Mouse (Mus musculus) testis, postnatal 10 days (tissue): ENCODE results near the gene Col18a1.

Source experiments
- DNase-seq: peaks from one replicate; pipeline ENCODE4 v3.0.0; 2021; ENCODE audit warnings: low spot score

Gene Col18a1

DNA sequence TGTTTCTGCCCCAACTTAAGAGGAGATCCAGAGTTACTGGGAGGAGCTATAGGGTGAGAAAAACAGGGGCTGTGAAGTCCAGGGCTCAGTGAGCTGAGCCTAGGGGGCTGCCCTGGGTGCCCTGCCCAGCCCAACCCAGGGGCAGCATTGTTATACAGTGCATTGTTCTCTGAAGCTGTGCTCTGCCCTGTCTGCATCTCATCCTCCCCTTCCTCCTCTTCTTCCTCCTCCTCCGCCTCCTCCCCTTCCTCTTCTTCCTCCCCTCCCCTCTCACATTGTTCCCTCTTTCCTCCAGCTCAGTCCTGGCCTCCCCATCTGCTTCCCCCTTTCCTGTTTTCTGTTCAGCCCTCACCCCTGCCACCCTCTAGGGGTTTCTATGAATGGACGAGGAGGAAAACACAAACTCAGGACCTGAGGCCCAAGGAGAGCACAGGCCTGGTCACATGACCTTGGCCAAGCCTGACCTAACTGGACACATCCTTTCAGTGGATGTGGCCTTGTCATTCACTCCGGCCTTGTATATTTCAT is 16.5 kb upstream of the Col18a1 start:
- no peak for DNase-seq

DNA sequence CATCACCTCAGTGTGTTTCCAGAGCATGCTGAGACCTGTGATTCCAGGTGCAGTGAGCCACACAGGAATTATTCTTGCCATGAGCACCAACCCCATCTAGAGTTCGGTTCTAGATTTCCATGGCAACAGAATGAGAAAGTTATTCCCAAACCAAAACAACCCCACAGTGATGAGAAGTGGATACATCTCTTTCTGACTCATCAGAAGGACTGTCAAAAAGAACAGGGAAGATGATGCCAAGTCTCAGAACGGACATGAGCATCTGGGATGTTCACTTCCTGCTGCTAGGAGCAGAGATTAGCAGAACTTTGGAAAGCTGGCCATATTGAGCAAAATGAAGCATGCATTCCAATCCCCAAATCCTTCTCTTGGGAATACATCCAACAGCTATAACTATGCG is 13.8 kb upstream of the Col18a1 start:
- no peak for DNase-seq

DNA sequence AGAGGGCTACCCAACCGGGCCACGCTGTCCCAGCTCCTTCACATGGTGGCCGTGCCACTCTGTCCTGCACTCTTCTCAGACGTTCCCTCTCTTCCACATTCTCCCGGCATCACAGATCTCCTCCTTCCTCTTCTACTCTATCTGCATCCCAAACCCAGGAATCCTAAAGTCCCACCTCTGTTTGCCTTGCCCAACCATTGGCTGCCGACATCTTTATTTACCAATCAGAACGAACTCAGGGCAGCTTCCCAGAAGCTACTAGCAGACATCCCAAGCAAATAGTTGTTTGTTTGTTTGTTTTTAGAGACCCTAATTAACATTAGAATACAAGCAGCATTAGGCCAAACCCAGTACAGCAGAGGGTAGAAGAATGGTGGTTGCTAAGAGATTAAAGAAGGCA is 12.3 kb upstream of the Col18a1 start:
- DNase-seq = no peak

DNA sequence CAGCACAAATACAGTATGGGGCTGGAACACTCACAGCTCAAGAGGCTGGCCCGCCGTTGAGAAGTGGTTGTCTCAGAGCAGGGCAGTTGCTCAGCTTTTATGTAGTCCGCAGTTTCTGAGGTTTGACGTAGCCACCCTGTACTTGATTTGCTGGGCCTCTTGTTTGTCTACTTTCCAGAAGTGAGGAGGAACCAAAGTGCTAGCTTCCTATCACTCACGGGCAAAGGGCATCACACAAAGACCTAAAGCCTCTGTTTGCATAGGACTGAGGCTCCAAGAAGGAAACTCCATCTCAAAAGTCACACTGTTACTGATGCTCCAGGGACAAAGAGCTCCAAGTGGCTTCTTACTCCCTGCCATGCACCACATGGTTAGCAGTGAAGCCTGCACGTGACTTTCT is 4.1 kb upstream of the Col18a1 start:
- DNase-seq = no peak

DNA sequence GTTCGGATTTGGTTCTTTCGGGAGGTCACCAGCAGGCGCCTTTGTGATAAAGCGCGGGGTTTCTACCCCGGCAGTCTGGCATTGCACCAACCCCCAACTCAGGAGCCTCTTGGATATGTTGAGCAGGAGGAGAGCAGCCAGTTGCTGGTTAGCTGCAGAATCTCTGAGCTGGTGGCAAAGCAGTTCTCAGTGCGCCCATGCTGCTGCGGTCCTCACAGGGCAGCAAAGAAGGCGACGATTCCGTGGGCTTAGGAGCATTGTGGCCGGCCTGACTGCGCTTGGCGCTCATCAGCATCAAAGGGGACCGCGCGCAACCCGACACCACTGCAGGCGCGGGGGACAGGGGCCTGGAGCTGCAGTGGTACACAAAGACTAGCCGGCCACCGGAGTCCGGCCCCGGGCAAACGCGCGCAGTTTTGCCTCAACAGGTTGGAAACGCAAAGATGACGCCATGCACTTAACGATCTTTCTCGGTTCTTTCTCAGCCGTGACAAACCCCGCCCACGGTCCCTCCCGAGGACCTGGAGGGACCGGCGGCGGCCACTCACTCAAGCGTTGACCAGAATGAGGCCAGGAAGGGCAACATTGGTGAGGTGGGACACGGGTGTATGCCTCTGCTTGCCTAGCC is 916 bp downstream of the Col18a1 start:
- peak; percentile 63 for DNase-seq

DNA sequence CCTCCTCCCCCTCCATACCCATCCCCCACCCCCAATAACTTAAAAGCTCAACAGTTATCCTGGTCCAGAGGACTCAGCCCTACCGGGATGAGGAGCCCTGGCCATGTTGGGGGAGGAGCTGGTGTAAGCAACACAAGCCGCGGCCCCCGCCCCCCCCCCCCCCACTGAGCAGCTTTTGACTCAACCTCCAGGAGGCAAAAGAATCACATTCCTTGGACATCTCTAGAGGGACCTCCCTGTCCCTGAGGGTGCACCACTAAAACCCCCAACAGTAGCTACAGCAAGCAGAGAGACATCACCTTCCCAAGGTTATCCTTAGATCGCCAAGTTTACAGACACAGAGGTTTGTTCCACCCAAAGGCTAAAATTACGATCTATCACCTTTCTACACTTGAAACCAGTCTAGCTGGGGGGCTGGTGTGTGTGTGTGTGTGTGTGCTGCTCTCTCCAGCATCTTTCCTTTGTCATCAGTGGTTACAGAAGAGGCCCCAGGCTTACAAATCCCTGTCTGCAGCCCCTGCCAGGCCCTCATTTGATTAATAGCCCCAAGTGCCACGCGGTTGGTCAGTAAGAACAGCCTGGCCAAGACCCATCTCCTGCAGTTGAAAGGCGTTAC is 1.8 kb downstream of the Col18a1 start:
- no peak for DNase-seq

DNA sequence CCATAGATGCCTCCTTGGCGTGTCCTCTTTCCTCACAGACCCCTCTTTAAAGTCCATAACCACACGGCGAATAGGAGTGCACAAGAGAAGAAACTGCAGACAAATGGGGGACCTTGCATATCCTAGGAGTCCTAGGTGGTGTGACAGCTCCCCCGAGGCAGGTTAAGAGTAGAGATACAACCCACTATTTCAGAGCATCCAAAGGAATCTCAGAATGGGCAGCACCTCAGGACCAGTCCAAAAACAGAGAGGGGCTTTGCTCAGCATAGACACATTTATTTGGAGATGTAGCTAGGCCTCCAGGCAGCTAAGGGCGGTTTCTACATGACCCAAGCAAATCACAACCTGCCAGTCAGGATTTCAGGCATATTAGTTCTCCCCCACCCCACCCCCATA is 2.3 kb downstream of the Col18a1 start:
- no peak for DNase-seq

DNA sequence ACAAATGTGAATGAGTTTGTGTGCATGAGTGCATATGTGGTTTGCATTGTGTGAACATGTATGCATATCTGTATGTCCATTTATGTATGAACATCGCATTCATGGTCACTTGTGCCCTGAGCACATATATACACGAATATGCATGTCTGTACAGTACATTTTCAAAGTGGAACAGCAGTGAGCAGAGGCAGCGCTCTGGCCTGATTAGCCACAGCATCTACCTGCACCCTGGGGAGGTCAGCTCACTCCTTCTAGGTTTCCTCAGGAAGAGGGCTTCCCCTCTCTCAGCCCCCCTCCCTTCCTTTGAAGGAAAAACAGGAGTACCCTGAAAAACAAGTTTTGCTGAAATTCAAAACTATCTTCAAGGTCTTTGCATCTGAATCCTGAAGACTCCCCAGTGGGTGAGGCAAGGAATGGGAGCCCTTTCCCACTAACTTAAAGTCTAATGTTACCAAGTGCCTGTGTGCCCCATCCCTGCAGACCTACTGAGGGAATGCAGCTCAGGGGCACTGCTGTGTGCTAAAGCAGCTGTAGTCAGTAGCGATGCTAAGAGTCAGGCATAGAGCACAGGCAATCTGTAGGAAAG is 2.9 kb downstream of the Col18a1 start:
- DNase-seq = no peak

DNA sequence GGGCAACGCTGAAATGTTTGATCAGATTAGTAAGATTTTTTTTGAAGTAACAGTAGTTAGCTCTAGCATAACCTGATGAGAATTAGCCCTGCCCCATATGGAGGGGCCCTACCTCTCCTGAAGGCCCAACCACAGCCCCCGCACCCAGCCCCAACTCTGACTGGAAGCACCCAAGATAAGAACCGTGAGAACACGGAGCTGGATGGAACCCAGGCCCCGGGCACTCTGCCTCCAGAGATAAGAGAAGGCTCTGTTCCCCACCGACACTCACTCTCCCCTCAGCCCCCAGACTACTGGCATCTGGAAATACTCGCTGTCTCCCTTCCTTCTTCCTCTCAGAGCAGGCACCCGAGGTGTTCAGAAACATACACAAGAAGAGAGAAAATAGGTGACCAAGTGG is 6.8 kb downstream of the Col18a1 start:
- DNase-seq = peak; percentile 75

DNA sequence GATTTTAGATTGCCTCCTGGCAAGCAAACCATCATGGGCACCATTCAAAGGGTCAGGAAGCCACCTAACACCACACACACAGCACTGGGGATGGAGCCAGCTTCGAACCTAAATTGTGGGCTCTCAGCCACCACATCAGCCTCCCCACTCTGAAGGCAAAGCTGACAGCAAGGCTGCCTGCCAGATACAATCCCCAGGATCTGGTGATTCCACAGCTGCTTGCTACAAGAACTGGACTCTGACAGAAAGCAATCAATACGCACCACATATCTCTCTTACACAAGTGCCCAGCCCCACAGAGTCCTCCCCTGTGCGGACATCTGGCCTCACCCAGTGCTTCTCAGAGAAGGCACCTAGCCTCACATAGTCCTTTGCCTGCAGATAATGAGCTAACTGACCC is 7.4 kb downstream of the Col18a1 start:
- no peak for DNase-seq

DNA sequence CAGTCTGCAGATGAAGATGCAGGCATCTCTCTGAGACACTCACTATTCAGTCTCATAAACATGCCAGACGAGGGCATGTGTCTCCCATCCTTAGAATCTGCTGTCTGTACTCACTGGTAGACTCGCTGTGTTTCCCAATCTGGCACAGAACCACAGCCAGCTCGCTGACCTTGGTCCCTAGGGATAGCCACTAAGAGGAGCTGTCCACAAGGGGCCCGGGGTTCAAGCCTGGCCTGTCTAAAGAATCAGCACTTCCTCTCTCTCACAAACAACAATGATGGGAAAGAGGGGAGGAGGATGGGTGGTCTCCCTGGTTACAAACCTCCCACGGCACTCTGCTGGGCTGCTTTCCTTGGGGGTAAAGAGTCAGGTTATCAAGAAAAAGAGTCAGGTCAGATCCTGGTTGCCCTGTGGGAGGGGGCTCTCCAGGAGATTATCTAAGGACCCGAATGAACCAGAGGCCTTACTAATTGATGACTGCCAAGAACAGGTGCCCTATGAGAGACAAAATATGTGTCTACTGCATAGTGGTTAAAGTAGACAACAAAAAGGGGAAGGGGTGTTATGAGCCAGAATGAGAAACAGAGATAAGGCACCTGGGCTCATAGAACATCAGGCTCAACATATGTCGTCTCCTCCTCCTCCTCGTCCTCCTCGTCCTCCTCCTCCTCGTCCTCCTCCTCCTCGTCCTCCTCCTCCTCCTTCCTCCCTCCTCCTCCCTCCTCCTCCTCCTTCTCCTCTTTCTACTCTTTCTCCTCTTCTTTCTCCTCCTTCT is 8.9 kb downstream of the Col18a1 start:
- DNase-seq = no peak

DNA sequence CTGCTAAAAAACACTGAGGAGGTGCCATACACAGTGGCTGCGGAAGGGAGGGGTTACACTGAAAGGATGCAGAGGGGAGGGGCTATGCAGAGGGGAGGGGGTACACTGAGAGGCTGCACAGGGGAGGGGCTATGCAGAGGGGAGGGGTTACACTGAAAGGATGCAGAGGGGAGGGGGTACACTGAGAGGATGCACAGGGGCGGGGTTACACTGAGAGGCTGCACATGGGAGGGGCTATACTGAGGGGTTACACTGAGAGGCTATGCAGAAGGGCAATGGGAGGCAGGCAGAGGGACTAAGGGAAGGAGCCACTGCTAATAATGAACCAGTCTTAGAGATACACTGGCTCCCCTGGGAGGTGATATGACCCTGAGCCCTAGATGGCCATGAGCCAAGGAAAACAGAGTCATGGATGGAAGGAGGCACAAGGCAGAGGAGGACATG is 14.1 kb downstream of the Col18a1 start:
- peak; percentile 51 for DNase-seq

DNA sequence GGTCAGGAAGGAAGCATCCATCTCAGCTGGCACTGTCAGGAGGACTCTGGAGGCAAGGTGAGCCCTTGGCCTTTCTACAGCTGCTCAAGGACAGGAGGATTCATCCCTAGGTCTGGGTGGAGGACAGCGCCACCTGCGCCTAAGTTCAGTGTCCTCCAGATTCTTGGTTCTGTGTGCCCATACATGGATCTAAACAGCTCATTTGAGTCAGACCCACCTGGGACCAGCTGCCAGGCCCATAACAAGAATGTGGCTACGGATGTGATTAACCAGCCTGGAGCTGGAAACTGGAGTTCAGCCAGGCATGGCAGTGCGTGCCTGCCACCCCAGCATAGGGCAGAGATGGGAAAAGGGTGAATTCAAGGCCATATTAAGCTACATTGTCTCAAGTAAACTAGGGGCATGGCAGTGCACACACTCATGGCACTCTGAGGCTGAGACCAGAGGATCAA is 14.8 kb downstream of the Col18a1 start:
- DNase-seq = peak; percentile 57

DNA sequence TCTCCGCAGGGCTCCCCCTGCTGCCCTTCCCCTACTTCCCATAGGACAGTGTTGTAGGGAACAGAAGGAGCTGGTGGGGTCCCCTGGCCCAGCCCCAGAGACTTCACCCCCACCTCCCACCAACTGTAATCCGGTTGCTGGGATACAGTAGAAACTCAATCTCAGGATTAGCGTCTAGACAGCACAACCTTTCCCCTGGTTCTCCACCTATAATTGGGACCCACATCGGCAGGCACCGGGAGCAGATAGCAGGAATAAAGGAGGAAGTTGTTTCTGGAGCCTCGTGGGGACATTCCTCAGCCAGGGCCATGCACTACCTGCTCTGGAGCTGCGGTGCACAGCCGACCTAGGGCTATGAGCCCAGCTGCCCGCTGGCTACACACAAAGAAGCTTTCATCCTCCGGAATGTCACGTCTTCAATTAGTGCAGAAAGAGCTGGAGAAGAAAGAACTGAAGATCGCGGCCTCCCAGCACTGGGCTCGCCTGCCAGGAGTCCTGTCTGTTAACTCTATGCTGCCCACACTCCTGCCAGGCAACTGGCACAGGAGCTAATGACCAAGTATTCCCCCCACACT is 15.3 kb downstream of the Col18a1 start:
- DNase-seq = peak; percentile 48

DNA sequence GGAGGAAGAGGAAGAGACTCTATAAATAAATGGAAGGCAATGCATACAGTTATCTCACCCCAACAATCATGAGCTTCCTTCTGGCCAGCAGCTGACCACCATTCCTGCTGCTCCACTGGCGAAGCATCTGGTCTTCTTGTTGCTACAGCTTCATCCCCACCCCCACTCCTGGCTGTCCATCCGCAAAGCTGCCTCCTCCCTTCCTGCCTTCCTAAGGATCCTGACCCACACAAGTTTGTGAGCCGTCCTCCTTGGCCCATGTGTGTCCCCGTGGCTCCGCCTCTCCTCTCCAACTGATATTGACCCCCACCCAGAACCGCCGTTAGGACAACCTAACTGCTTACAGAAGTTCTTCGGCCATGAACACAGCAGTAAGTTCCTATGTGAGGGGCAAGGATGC is 16.3 kb downstream of the Col18a1 start:
- peak; percentile 55 for DNase-seq

DNA sequence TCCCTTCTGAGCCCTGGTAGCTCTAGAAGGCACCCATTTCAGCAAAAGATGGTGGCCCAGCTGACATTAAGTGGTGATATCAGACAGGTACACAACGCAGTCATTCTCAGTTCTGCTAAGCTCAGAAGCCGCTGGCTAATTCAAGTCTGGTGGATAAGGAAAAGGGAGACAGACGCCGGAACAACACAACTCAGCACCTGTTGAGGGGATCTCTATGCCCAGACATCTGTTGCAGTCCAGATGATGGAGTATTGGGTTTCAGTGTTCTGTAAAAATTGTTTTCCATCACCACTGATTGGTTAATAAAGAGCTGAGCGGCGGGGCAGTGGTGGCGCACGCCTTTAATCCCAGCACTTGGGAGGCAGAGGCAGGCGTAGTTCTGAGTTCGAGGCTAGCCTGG is 18.8 kb downstream of the Col18a1 start:
- DNase-seq = no peak

DNA sequence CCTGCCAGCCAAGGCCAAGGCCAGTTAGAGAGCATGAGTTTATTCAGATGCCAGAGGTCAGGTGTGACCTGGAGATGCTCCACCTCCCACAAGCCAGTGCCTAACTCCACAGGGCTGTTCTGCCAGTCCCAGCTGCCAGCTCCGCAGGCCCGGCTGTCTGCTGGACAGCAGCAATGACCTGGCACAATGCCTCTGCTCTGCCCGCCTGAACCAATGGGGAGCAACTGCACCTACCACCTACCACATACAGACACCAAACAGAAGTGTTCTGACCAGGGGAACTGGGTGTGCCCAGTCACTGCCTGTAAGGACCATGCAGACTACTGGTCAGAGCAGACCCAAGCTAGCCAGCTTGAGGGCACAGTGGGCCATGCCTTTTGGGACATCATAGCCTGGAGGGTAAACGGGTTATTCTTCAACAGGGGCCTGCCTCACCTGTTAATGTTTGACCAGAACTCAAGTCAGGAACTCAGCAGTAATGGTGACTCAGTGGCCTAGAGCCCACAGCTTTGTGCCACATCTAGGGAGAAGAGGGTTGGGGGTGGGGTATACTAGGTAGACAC is 19.4 kb downstream of the Col18a1 start:
- peak; percentile 69 for DNase-seq

DNA sequence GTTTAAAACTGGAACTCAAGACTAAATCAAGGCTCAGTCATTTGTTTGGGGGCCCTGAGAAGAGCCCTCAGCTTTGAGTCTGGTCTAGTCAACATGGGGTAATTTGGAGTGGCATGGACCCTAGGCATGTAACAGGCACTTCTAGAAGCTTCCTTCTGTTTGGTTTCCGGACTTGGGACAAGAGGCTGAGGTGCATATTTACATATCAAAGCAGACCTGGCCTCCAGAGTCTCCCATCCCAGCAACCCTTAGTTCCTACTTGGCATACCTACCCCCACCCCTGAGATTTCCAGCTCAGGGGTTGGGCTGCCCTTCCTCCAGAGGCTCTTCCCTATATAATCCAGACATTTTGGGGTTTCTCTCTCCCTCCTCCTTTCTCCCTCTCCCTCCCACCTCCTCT is 20.4 kb downstream of the Col18a1 start:
- no peak for DNase-seq

DNA sequence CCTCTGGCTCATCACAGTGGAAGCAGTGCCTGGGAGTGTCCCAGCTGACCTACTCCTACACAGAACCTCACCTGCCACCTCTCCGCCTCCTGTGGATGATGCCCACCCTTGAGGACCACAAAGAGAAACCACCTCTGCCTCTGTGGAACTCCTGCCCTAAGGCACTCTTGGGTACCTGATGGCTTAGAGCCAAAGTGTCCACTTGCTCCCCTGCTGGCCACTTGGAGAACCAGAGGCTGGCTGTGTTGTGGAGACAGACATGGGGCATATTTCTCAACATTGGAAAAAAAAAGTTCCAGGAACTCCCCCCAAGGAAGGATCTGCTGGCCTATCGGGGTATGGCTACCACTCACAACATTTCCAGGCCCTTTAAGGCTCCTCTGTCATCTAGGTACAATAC is 22.0 kb downstream of the Col18a1 start:
- peak; percentile 56 for DNase-seq

DNA sequence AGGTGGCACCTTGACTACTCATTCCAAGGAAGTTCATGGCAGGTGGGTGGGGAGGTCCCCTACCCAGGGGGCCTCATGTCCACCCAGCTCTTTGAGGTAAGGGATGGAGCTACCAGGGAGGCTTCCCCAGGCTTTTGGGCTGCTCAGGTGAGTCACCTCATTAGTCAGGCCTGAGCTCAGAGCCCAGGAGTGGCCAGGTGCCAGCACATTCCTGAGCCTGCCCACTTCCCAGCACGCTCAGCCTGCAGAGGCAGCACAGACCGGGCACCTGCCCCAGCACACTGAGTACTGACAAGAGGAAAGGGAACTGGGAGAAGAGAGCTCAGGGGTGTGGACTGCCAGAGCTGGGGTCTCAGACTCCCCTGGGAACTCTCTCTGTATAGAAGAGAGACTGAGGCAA is 24.0 kb downstream of the Col18a1 start:
- DNase-seq = no peak

DNA sequence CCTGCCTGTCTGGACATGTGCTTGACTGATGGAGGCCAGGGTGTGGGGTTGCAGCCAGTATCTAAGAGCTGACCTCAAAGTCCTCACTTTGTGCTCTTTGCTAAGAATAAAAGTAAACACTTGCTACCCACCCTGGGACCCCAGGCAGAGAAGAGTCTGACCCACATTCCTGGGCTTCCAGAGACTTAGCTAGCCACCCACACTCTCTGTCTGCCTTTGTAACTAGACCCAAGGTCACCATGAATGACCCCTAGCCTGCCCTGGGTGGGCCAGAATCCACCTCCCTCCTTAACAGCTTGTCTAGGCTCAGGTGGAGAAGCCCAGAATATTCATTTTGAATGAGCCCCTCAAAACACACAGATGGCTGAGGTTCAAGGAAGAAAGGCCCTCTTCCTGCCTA is 28.0 kb downstream of the Col18a1 start:
- no peak for DNase-seq

DNA sequence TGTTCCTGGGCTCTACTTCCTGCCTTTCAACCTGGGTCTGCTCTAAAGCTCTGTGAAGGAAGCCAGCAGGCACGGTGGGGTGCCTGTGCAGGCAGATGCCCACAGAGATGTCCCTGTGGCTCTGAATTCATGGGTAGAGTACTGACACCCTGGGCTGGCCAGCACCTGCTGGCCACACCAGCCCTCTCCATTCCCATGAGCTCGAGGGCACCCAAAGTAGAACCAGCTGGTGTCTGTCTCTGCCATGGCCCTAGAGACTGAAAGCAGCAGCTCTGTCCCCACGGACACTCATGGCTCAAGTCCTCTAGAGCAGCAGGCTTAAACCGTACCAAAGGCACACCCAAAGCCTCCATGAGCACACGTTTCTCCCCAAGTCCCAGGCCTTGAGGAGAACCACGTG is 30.1 kb downstream of the Col18a1 start:
- no peak for DNase-seq
